Mouse (Mus musculus) stomach, embryonic 14.5 days (tissue): ENCODE measurements around the gene Ttc7b. TPM values are rescaled to one million over a fixed set of nuclear protein-coding genes. Genes with fewer than 3 reads are reported as not detected.

ENCODE experiments used
- ATAC-seq: fragments of 200-750 bp; cut with Nextera tagmentation; 2 replicates; pipeline ENCODE4 v1.8.0; 2017; ENCODE audit warnings: low read depth, moderate TSS enrichment; ENCODE audit not compliant: insufficient number of reproducible peaks, insufficient read depth, low FRiP score
- H3K27ac ChIP-seq: fragments of 300-500 bp; sonication (generic); 2 replicates; pipeline ENCODE4 v1.5.1; 2014; ENCODE audit warnings: mild to moderate bottlenecking, low read length, moderate library complexity, mixed read lengths
- H3K27me3 ChIP-seq: fragments of 300-500 bp; sonication (generic); 2 replicates; pipeline ENCODE4 v1.6.1; 2014; ENCODE audit warnings: low read length, control low read depth, mixed read lengths; ENCODE audit not compliant: control insufficient read depth, insufficient read depth
- H3K36me3 ChIP-seq: fragments of 300-500 bp; sonication (generic); 2 replicates; pipeline ENCODE4 v1.6.1; 2014; ENCODE audit warnings: mild to moderate bottlenecking, control low read depth, low read length, moderate library complexity, mixed read lengths; ENCODE audit not compliant: control insufficient read depth, insufficient read depth
- H3K4me1 ChIP-seq: fragments of 300-500 bp; sonication (generic); 2 replicates; pipeline ENCODE4 v1.6.1; 2014; ENCODE audit warnings: low read length, control low read depth, mixed read lengths; ENCODE audit not compliant: control insufficient read depth, insufficient read depth
- H3K4me2 ChIP-seq: fragments of 300-500 bp; sonication (generic); replicated peaks from 2 replicates; pipeline ENCODE4 v1.6.1; 2014; ENCODE audit warnings: low read depth, low read length, control low read depth
- H3K4me3 ChIP-seq: fragments of 300-500 bp; sonication (generic); 2 replicates; pipeline ENCODE4 v1.5.1; 2014; ENCODE audit warnings: low read depth, low read length, control low read depth
- H3K9ac ChIP-seq: fragments of 300-500 bp; sonication (generic); replicated peaks from 2 replicates; pipeline ENCODE4 v1.6.1; 2014; ENCODE audit warnings: low read depth, mild to moderate bottlenecking, control low read depth, low read length, moderate library complexity, mixed read lengths
- H3K9me3 ChIP-seq: fragments of 300-500 bp; sonication (generic); 2 replicates; pipeline ENCODE4 v1.6.1; 2016; ENCODE audit warnings: low read depth, low read length, control low read depth; ENCODE audit not compliant: control insufficient read depth
- WGBS: fragments of 180-500 bp; shearing (Covaris S2); extraction: QIAGEN DNeasy Blood & Tissue Kit; methylation state at CpG from one replicate; pipeline ENCODE4 v1.1.7; 2014; 5-methylcytosine and 5-hydroxymethylcytosine counted together
- polyA plus RNA-seq: library from polyadenylated mRNA; unstranded; fragments of >200 nt; fragmentation: Nextera tagmentation; extraction: Ambion mirVana; gene quantifications from 2 replicates; pipeline ENCODE4 v1.2.1, GENCODE M21; 2014

Gene Ttc7b
- polyA plus RNA-seq, 1 experiment from 2014 or later = 6.4 TPM

GRCm38 (mm10) chr12:100493211-100493610 lies 27.4 kb downstream of the Ttc7b start:
- no peak overlapping the region for H3K27ac ChIP-seq
- 88% methylated on average over 5 of the region's 5 CpGs for WGBS
- no peaks in the 10 kb centered on the region for H3K4me1 ChIP-seq
- no peak overlapping the region for H3K4me3 ChIP-seq
- no peaks in the 10 kb centered on the region for H3K9me3 ChIP-seq
- no peaks in the 10 kb centered on the region for H3K27me3 ChIP-seq
- H3K4me2 ChIP-seq = no peak overlapping the region
- ATAC-seq = no peak
- no peak overlapping the region for H3K9ac ChIP-seq
- H3K36me3 ChIP-seq = peaks cover 20% of the 10 kb centered on the region

DNA sequence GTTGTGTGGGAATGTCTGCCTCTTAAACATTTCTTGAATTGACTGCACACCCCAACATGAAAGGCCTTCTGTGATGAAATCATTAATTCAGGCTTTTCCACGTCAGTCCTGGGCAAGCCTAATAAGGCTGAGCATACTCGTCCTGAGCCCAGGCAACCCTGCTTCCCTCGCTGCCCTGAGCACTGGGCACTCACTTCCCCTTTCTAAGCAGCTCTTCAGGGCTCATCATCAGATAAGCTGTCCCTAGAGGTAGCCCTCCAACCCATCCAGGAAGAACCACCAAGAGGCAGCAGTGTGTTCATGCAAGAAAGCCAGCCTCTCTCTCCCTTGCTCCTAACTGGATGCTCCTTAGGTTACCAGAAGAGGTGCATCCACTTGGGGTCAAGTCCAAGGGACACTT lies 27.9 kb downstream of the Ttc7b start:
- Histone ChIP-seq H3K27ac (no peak overlapping the region), H3K4me1 (no peaks in the 10 kb centered on the region), H3K36me3 (peaks cover 16% of the 10 kb centered on the region; the same call in 1 of the 2 replicates), H3K4me2 (no peak overlapping the region), H3K9ac (no peak overlapping the region), H3K9me3 (no peaks in the 10 kb centered on the region), H3K4me3 (no peak overlapping the region), H3K27me3 (no peaks in the 10 kb centered on the region)
- no peak for ATAC-seq
- 73% methylated on average over 3 of the region's 3 CpGs for WGBS

DNA sequence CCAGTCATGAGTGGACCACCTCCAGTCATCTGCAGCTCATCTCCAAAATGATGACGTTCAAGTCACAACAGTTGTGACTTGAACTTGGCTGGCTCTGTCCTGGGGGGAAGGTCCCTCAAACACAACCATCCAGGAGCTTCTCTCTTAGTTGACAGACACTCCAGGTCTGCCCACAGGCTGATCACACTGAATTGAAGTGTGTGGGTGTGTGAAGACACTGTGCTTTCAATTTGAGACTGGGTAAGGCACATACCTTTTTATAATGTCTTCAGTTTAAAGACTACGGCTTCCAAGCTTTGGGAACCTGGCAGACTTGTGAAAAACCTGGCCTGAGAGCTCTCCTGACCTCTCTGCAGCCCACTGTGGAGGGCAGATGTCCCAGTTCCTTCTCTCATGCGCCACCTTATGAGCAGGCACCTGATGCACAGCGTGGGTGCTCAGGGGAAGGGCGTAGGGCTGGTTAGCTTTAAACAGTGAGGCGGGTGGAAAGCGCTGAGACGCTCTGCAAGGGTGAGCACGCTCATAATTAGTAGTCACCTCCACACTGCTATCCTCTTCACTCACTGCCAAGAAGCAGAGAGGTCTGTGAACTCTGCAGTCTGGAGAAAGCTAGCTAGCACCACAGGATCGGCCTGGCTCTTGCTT lies 28.5 kb downstream of the Ttc7b start:
- Histone ChIP-seq H3K4me1 (no peaks in the 10 kb centered on the region), H3K9ac (no peak overlapping the region), H3K4me2 (no peak overlapping the region), H3K4me3 (no peak overlapping the region), H3K27ac (no peak overlapping the region), H3K36me3 (peaks cover 16% of the 10 kb centered on the region; the same call in 1 of the 2 replicates), H3K27me3 (no peaks in the 10 kb centered on the region), H3K9me3 (no peaks in the 10 kb centered on the region)
- WGBS = 97% methylated on average over 10 of the region's 10 CpGs
- ATAC-seq = no peak

- Histone ChIP-seq H3K4me2 (no peak overlapping the region), H3K27me3 (no peaks in the 10 kb centered on the region), H3K27ac (no peak overlapping the region), H3K4me1 (no peaks in the 10 kb centered on the region), H3K9me3 (no peaks in the 10 kb centered on the region), H3K36me3 (peaks cover 16% of the 10 kb centered on the region; the same call in 1 of the 2 replicates), H3K9ac (no peak overlapping the region), H3K4me3 (no peak overlapping the region)
- ATAC-seq = no peak
- 85% methylated on average over 7 of the region's 7 CpGs for WGBS
Observed at GRCm38 (mm10) chr12:100489799-100490198, 30.8 kb downstream of the Ttc7b start.

DNA sequence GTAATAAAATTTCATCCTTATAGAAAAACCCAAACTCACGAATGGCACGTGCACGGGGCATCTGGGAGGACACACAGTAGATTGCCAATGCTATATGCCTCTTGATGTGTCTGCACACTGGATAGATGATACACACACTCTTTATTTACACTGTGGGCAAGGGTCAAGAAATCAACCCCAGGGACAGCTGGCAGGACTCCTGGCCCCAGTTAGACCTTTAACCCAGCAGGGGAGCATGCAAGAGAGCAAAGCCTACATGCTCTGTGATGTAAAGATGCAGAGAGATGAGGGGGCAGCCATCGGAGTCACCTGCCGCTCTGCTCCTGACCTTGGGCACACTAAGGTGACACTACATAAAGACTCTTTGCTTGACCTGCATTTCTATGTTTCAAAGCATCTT lies 32.3 kb downstream of the Ttc7b start:
- Histone ChIP-seq H3K4me2 (no peak overlapping the region), H3K36me3 (peaks cover 10% of the 10 kb centered on the region; the same call in 1 of the 2 replicates), H3K4me3 (no peak overlapping the region), H3K27ac (no peak overlapping the region), H3K9me3 (no peaks in the 10 kb centered on the region), H3K27me3 (no peaks in the 10 kb centered on the region), H3K9ac (no peak overlapping the region), H3K4me1 (no peaks in the 10 kb centered on the region)
- no peak for ATAC-seq
- WGBS = 88% methylated on average over 5 of the region's 5 CpGs

- Histone ChIP-seq H3K27me3 (no peaks in the 10 kb centered on the region), H3K4me1 (no peaks in the 10 kb centered on the region), H3K36me3 (no peaks in the 10 kb centered on the region), H3K4me2 (no peak overlapping the region), H3K9ac (no peak overlapping the region), H3K9me3 (no peaks in the 10 kb centered on the region), H3K27ac (no peak overlapping the region), H3K4me3 (no peak overlapping the region)
- whole genome bisulfite sequencing = 62% methylated on average over 6 of the region's 6 CpGs
- ATAC-seq = no peak
Observed at GRCm38 (mm10) chr12:100486232-100486631, 34.4 kb downstream of the Ttc7b start.

- WGBS = 82% methylated on average over 1 of the region's 1 CpGs
- no peak overlapping the region for H3K9ac ChIP-seq
- no peaks in the 10 kb centered on the region for H3K9me3 ChIP-seq
- no peak for ATAC-seq
- no peak overlapping the region for H3K27ac ChIP-seq
- H3K27me3 ChIP-seq = no peaks in the 10 kb centered on the region
- H3K4me2 ChIP-seq = no peak overlapping the region
- H3K4me1 ChIP-seq = no peaks in the 10 kb centered on the region
- H3K36me3 ChIP-seq = no peaks in the 10 kb centered on the region
- H3K4me3 ChIP-seq = no peak overlapping the region
Observed at GRCm38 (mm10) chr12:100483054-100483453, 37.6 kb downstream of the Ttc7b start.

DNA sequence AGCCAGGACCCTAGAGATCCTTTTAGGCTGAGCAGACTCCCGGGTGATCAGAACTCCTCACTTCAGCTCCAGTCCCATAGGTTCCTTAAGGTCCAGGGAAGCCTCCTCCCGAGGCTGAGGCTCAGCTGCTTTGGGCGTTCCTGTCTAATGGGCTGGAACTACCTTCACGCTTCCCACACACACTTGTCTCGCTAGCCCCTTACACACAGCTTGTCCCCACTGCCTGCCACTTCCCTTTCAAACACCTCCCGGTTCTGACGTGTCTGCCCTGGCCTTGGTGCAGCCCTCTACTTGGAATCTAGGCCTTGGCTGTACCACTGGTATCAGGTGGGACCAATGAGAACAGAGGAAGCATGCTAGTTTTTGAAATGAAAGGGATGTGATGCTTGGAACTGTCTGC lies 38.4 kb downstream of the Ttc7b start:
- H3K4me3 ChIP-seq = no peak overlapping the region
- H3K27me3 ChIP-seq = no peaks in the 10 kb centered on the region
- no peaks in the 10 kb centered on the region for H3K9me3 ChIP-seq
- no peak overlapping the region for H3K4me2 ChIP-seq
- no peak overlapping the region for H3K27ac ChIP-seq
- H3K36me3 ChIP-seq = no peaks in the 10 kb centered on the region
- 86% methylated on average over 7 of the region's 7 CpGs for WGBS
- no peak overlapping the region for H3K9ac ChIP-seq
- ATAC-seq = no peak
- no peaks in the 10 kb centered on the region for H3K4me1 ChIP-seq

DNA sequence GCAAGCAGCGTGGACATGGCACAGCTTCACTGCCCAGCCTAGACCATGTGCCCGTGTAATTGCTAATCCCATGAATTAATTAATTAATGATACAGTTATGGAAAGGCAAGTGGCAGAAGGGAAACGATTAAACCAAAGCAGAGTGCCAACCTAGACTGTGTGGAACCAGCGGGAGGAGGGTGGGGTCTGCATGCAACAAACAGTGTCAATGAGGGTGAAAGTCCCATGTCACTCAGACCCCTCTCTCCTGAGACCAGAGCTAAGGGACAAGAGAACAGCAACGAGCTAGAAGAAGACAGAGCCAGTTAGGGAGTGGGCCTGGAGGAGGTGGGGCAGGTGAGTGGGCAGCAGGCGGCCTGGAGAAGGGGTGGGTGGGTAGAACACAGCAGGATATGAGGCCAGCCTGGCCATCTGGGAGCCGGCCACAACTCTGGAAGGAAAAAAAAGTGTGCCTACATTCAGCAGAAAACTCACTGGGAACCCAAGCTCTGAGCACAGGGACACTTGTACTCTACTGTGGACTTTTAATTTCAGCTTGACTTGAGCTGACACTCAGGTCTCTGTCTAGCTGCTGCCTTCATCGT lies 39.1 kb downstream of the Ttc7b start:
- H3K4me2 ChIP-seq = no peak overlapping the region
- H3K27ac ChIP-seq = no peak overlapping the region
- no peak overlapping the region for H3K4me3 ChIP-seq
- H3K27me3 ChIP-seq = no peaks in the 10 kb centered on the region
- H3K4me1 ChIP-seq = no peaks in the 10 kb centered on the region
- H3K9me3 ChIP-seq = no peaks in the 10 kb centered on the region
- no peak for ATAC-seq
- 82% methylated on average over 8 of the region's 8 CpGs for WGBS
- H3K36me3 ChIP-seq = no peaks in the 10 kb centered on the region
- no peak overlapping the region for H3K9ac ChIP-seq
